Mouse (Mus musculus): Measurements from ENCODE around the gene Nudt22.

DNA sequence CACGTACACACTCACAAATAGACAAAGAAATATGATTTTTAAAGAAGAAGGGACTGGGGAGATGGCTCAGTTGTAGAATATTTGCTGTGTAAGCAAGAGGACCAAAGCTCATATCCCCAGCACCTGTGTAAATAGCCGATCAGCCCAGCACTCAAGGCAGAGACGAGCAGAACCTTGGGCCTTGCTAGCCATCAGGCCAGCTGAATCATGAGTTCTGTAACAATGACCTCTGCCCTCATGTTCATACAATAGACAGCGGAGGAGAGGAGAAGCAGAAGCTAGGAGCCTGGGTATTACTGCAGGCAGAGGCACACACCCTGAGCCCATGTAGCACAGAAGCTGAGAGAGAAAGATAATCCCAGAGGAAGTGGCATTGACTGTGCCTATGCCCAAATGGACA is 16.5 kb upstream of the Nudt22 start:
- TF ChIP-seq CTCF (IDR thresholded peaks at IDR 0.05) (no peak), EP300 (IDR thresholded peaks at IDR 0.05) (no peak)
